Mouse (Mus musculus): ENCODE data around the gene Rbm20. TPM values are rescaled to one million over a fixed set of nuclear protein-coding genes. Genes with fewer than 3 reads are reported as not detected.

Gene Rbm20
- polyA plus RNA-seq, 1 experiment from 2014 or later: 0.52 TPM

- H3K9ac ChIP-seq (ENCODE audit: low read depth, low read length): no peak overlapping the region
- H3K9me3 ChIP-seq (ENCODE audit: control insufficient read depth): no peaks in the 10 kb centered on the region
- H3K4me3 ChIP-seq (ENCODE audit: low read depth, low read length): no peak overlapping the region
- H3K27ac ChIP-seq (ENCODE audit: low read depth, low read length): no peak overlapping the region
- no peaks in the 10 kb centered on the region for H3K36me3 ChIP-seq (ENCODE audit: control insufficient read depth, insufficient read depth)
- TF ChIP-seq CTCF (IDR thresholded peaks at IDR 0.05; ENCODE audit: low read depth): no peak
- 82% methylated on average over 5 of the region's 5 CpGs for WGBS
- no peaks in the 10 kb centered on the region for H3K4me1 ChIP-seq (replicated peaks; ENCODE audit: control insufficient read depth, insufficient read depth, low read length)
- no peak overlapping the region for H3K4me2 ChIP-seq (replicated peaks; ENCODE audit: low read depth)
- H3K27me3 ChIP-seq (replicated peaks; ENCODE audit: control insufficient read depth, insufficient read depth, low read length): no peaks in the 10 kb centered on the region
- ATAC-seq: no peak
Measured at GRCm38 (mm10) chr19:53724053-53724452, 46.9 kb downstream of the Rbm20 start.

GRCm38 (mm10) chr19:53726340-53726739 is 49.2 kb downstream of the Rbm20 start:
- H3K27ac ChIP-seq (ENCODE audit: low read depth, low read length): no peak overlapping the region
- ATAC-seq: no peak
- no peaks in the 10 kb centered on the region for H3K4me1 ChIP-seq (replicated peaks; ENCODE audit: control insufficient read depth, insufficient read depth, low read length)
- H3K36me3 ChIP-seq (ENCODE audit: control insufficient read depth, insufficient read depth): no peaks in the 10 kb centered on the region
- no peaks in the 10 kb centered on the region for H3K27me3 ChIP-seq (replicated peaks; ENCODE audit: control insufficient read depth, insufficient read depth, low read length)
- H3K9me3 ChIP-seq (ENCODE audit: control insufficient read depth): no peaks in the 10 kb centered on the region
- no peak overlapping the region for H3K9ac ChIP-seq (ENCODE audit: low read depth, low read length)
- WGBS: 47% methylated on average over 12 of the region's 12 CpGs
- TF ChIP-seq CTCF (IDR thresholded peaks at IDR 0.05; ENCODE audit: low read depth): peak; percentile 46
- H3K4me2 ChIP-seq (replicated peaks; ENCODE audit: low read depth): 0 out of 2 replicates have a peak overlapping the region, but pooled peaks have one; percentile 30
- H3K4me3 ChIP-seq (ENCODE audit: low read depth, low read length): no peak overlapping the region

GRCm38 (mm10) chr19:53726755-53727154 is 49.6 kb downstream of the Rbm20 start:
- no peak overlapping the region for H3K4me2 ChIP-seq (replicated peaks; ENCODE audit: low read depth)
- no peaks in the 10 kb centered on the region for H3K4me1 ChIP-seq (replicated peaks; ENCODE audit: control insufficient read depth, insufficient read depth, low read length)
- H3K27ac ChIP-seq (ENCODE audit: low read depth, low read length): no peak overlapping the region
- H3K9me3 ChIP-seq (ENCODE audit: control insufficient read depth): no peaks in the 10 kb centered on the region
- no peak for TF ChIP-seq CTCF (IDR thresholded peaks at IDR 0.05; ENCODE audit: low read depth)
- H3K36me3 ChIP-seq (ENCODE audit: control insufficient read depth, insufficient read depth): no peaks in the 10 kb centered on the region
- no peaks in the 10 kb centered on the region for H3K27me3 ChIP-seq (replicated peaks; ENCODE audit: control insufficient read depth, insufficient read depth, low read length)
- H3K9ac ChIP-seq (ENCODE audit: low read depth, low read length): no peak overlapping the region
- WGBS: 72% methylated on average over 11 of the region's 11 CpGs
- no peak for ATAC-seq
- H3K4me3 ChIP-seq (ENCODE audit: low read depth, low read length): no peak overlapping the region

- Histone ChIP-seq H3K36me3 (ENCODE audit: control insufficient read depth, insufficient read depth) (no peaks in the 10 kb centered on the region), H3K27me3 (replicated peaks; ENCODE audit: control insufficient read depth, insufficient read depth, low read length) (no peaks in the 10 kb centered on the region), H3K4me2 (replicated peaks; ENCODE audit: low read depth) (no peak overlapping the region), H3K9ac (ENCODE audit: low read depth, low read length) (no peak overlapping the region), H3K27ac (ENCODE audit: low read depth, low read length) (no peak overlapping the region), H3K9me3 (ENCODE audit: control insufficient read depth) (no peaks in the 10 kb centered on the region), H3K4me3 (ENCODE audit: low read depth, low read length) (no peak overlapping the region), H3K4me1 (replicated peaks; ENCODE audit: control insufficient read depth, insufficient read depth, low read length) (no peaks in the 10 kb centered on the region)
- 44% methylated on average over 4 of the region's 4 CpGs for WGBS
- TF ChIP-seq CTCF (IDR thresholded peaks at IDR 0.05; ENCODE audit: low read depth): no peak
- peak; percentile 69 for ATAC-seq
Measured at GRCm38 (mm10) chr19:53727277-53727676, 50.2 kb downstream of the Rbm20 start.

GRCm38 (mm10) chr19:53727886-53728669 is 51.0 kb downstream of the Rbm20 start:
- Histone ChIP-seq H3K4me1 (replicated peaks; ENCODE audit: control insufficient read depth, insufficient read depth, low read length) (no peaks in the 10 kb centered on the region), H3K9me3 (ENCODE audit: control insufficient read depth) (no peaks in the 10 kb centered on the region), H3K27ac (ENCODE audit: low read depth, low read length) (no peak overlapping the region), H3K27me3 (replicated peaks; ENCODE audit: control insufficient read depth, insufficient read depth, low read length) (no peaks in the 10 kb centered on the region), H3K4me2 (replicated peaks; ENCODE audit: low read depth) (no peak overlapping the region), H3K36me3 (ENCODE audit: control insufficient read depth, insufficient read depth) (no peaks in the 10 kb centered on the region), H3K9ac (ENCODE audit: low read depth, low read length) (no peak overlapping the region), H3K4me3 (ENCODE audit: low read depth, low read length) (no peak overlapping the region)
- TF ChIP-seq CTCF (IDR thresholded peaks at IDR 0.05; ENCODE audit: low read depth): peak; percentile 15; the same call in 1 of the 2 replicates
- no peak for ATAC-seq
- 72% methylated on average over 9 of the region's 9 CpGs for WGBS

- H3K4me3 ChIP-seq (ENCODE audit: low read depth, low read length): no peak overlapping the region
- no peaks in the 10 kb centered on the region for H3K9me3 ChIP-seq (ENCODE audit: control insufficient read depth)
- ATAC-seq: no peak
- H3K4me2 ChIP-seq (replicated peaks; ENCODE audit: low read depth): no peak overlapping the region
- H3K27me3 ChIP-seq (replicated peaks; ENCODE audit: control insufficient read depth, insufficient read depth, low read length): no peaks in the 10 kb centered on the region
- 69% methylated on average over 10 of the region's 10 CpGs for WGBS
- H3K27ac ChIP-seq (ENCODE audit: low read depth, low read length): no peak overlapping the region
- 0 out of 2 replicates have a peak, but pooled peaks have one; percentile 4 for TF ChIP-seq CTCF (IDR thresholded peaks at IDR 0.05; ENCODE audit: low read depth)
- H3K9ac ChIP-seq (ENCODE audit: low read depth, low read length): no peak overlapping the region
- H3K36me3 ChIP-seq (ENCODE audit: control insufficient read depth, insufficient read depth): no peaks in the 10 kb centered on the region
- H3K4me1 ChIP-seq (replicated peaks; ENCODE audit: control insufficient read depth, insufficient read depth, low read length): no peaks in the 10 kb centered on the region
Measured at GRCm38 (mm10) chr19:53729919-53730318, 52.8 kb downstream of the Rbm20 start.
